In the genomic region with DNA sequence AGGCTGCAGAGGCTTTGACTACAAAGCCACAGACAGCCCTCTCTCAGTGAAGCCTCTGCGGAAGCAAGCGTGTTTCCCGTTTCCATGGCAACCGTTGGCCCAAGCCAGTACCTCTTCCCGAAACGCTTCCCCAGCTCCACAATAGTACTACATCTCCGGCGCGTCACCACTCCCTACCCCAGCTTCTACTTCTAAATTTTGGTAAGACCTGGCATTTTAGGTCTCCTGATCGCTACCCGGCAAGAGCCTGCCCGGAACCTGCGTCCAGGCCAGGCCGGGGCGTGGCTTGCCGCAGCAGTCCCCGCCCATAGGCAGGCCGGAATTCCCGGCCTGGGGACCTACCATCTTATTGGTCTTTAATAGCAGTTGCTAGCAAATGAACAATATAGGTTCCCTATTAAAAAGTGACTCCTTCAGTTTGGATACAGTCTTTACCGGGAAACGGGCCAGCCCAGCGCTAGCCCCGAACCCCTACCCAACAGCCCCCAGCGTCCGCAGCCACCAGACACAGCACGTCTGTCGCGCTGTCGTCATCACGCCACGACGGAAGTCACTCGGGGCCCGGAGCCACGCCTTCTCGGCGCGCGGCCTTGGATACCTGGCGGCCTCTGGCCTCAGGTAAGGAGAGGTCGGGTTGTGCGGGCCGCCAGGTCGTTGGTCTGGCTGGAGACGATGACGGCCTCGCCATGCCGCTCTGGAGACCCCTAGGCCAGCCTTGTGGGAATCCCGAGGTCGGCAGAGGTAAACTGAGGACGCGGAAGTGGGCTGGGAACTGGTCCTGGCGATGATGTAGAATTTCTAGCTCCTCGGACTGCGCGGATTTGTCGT, we compare ENCODE assay signal across 8 mouse cellular contexts. TPM values are rescaled to one million over a fixed set of nuclear protein-coding genes. Genes with fewer than 3 reads are reported as not detected.
DNase-seq lines count a peak whose midpoint lies in the region; ATAC-seq lines count a peak whose summit lies in the region.

A gene (plus strand): TSS at position 439 of the 828 bp plus-strand sequence.

- peak; percentile 96 for ATAC-seq in intestine, embryonic 14.5 days (replicated peaks; ENCODE audit: low FRiP score, low TSS enrichment, low read depth)

- peak within 1 kb of the TSS; percentile 63 for H3K4me2 ChIP-seq in intestine, embryonic 14.5 days (ENCODE audit: low read length)

- H3K27me3 ChIP-seq in intestine, embryonic 14.5 days (replicated peaks; ENCODE audit: control insufficient read depth, insufficient read depth, low read length) = no peaks in the 10 kb centered on the region

- intact Hi-C loops in left cerebral cortex, postnatal 14 days (cut with DNase I) = no loop called here

- no peaks in the 10 kb centered on the region for H3K9me3 ChIP-seq in intestine, embryonic 14.5 days (ENCODE audit: control insufficient read depth, low read length)

- DNase-seq in adrenal gland, adult 18-20 months (ENCODE audit: low spot score in 2 of 2) = peak; percentile 94 to 95
- DNase-seq in embryo, embryonic 11 days = peak; percentile 94
- DNase-seq in gastrocnemius, postnatal 25 days = peak; percentile 82
- peak; percentile 99 for DNase-seq in intestine, embryonic 14.5 days (ENCODE audit: low spot score)
- DNase-seq in left cerebral cortex, postnatal 14 days (ENCODE audit: low spot score in 2 of 2) = peak; percentile 88 to 93
- DNase-seq in mesoderm, embryonic 11.5 days (ENCODE audit: low read depth, low spot score) = peak; percentile 88
- peak; percentile 87 to 91 for DNase-seq in right cerebral cortex, postnatal 36 days (ENCODE audit: low spot score in 2 of 2)
- peak; percentile 94 for DNase-seq in yolk sac, embryonic 10.5 days (ENCODE audit: low spot score)

- peaks cover 8% of the 10 kb centered on the region; the same call in 1 of the 2 replicates for H3K4me1 ChIP-seq in intestine, embryonic 14.5 days (replicated peaks; ENCODE audit: control insufficient read depth, insufficient read depth, low read length)

- H3K9ac ChIP-seq in intestine, embryonic 14.5 days (ENCODE audit: low read length) = peak within 1 kb of the TSS; percentile 73

- peak within 1 kb of the TSS; percentile 89 for H3K4me3 ChIP-seq in intestine, embryonic 14.5 days (ENCODE audit: low read depth, low read length)

- H3K36me3 ChIP-seq in intestine, embryonic 14.5 days (ENCODE audit: control insufficient read depth, insufficient read depth, low read length) = no peaks in the 10 kb centered on the region

- under 1% methylated on average over 57 of the region's 57 CpGs for WGBS in intestine, embryonic 14.5 days

- H3K27ac ChIP-seq in intestine, embryonic 14.5 days (ENCODE audit: low read depth) = peak within 1 kb of the TSS; percentile 62

RNA-seq across cellular contexts. Expression of the gene that starts here (rescaled TPM):
- total RNA-seq in adrenal gland, adult 18-20 months (2021) = 10 to 100 TPM; 39.5 to 61.6 TPM
- total RNA-seq in gastrocnemius, postnatal 25 days (2021) = 10 to 100 TPM; 10.6 to 12.6 TPM
- 45.6 and 54.3 TPM in 2 replicates for polyA plus RNA-seq in intestine, embryonic 14.5 days (2014; fragmentation: Nextera tagmentation; extraction: Ambion mirVana)
- total RNA-seq in left cerebral cortex, postnatal 14 days (2021) = 10 to 100 TPM; 29.8 to 30.6 TPM

Comparison
In these comparisons a context has a peak if more than half of its experiments do, and no peak if none do; other contexts are left out.
1. Peak in every context shown above with its lines: DNase-seq, ATAC-seq, H3K4me3 ChIP-seq and H3K27ac ChIP-seq.